Mouse (Mus musculus) myocyte (in vitro differentiated cells): ENCODE data around the gene Nsun2. TPM values are rescaled to one million over a fixed set of nuclear protein-coding genes. Genes with fewer than 3 reads are reported as not detected.

Source experiments
- H3K27me3 ChIP-seq: one replicate; pipeline ENCODE4 v1.6.1; 2011; ENCODE audit not compliant: control insufficient read depth, insufficient read depth, insufficient read length
- H3K36me3 ChIP-seq: one replicate; pipeline ENCODE4 v1.6.1; 2011; ENCODE audit not compliant: control insufficient read depth, insufficient read depth
- H3K4me2 ChIP-seq: one replicate; pipeline ENCODE4 v1.6.1; 2011; ENCODE audit warnings: low read depth, control low read depth
- H3K4me3 ChIP-seq: one replicate; pipeline ENCODE4 v1.5.1; 2011; ENCODE audit warnings: mild to moderate bottlenecking, control low read depth, moderate library complexity
- H3K79me2 ChIP-seq: one replicate; pipeline ENCODE4 v1.6.1; 2011; ENCODE audit not compliant: control insufficient read depth, insufficient read depth
- H3ac ChIP-seq: one replicate; pipeline ENCODE4 v1.6.1; 2011; ENCODE audit not compliant: control insufficient read depth, insufficient read length
- CEBPB ChIP-seq: IDR thresholded peaks from 2 replicates; pipeline ENCODE4 v1.6.1; 2011; ENCODE audit warnings: mild to moderate bottlenecking, moderate library complexity; ENCODE audit not compliant: poor library complexity, insufficient read depth, severe bottlenecking
- E2F4 ChIP-seq: IDR thresholded peaks from one replicate; pipeline ENCODE4 v1.6.1; 2011; ENCODE audit warnings: mild to moderate bottlenecking, control low read depth, moderate library complexity; ENCODE audit not compliant: insufficient read depth
- MAX ChIP-seq: IDR thresholded peaks from one replicate; pipeline ENCODE4 v1.6.1; 2011; ENCODE audit warnings: low read depth, mild to moderate bottlenecking, control low read depth
- MYOD1 ChIP-seq, 3 experiments: IDR thresholded peaks; one replicate each; pipeline ENCODE4 v1.6.1; 2011; ENCODE audit warnings: control low read depth in 2 of 3, low read depth in 2 of 3, mild to moderate bottlenecking in 2 of 3, moderate library complexity in 1 of 3; ENCODE audit not compliant: insufficient read length in 2 of 3, control insufficient read depth in 1 of 3
- MYOG ChIP-seq, 3 experiments: IDR thresholded peaks; one replicate each; pipeline ENCODE4 v1.6.1; 2011; ENCODE audit warnings: control low read depth in 2 of 3, low read depth in 2 of 3, mild to moderate bottlenecking in 2 of 3; ENCODE audit not compliant: insufficient read length in 2 of 3, control insufficient read depth in 1 of 3, insufficient read depth in 1 of 3
- POLR2A ChIP-seq: IDR thresholded peaks from one replicate; pipeline ENCODE4 v1.6.1; 2011; ENCODE audit warnings: low read depth, mild to moderate bottlenecking, control low read depth, moderate library complexity; ENCODE audit not compliant: insufficient read length
- POLR2AphosphoS2 ChIP-seq: IDR thresholded peaks from one replicate; pipeline ENCODE4 v1.6.1; 2011; ENCODE audit warnings: low read depth, control low read depth; ENCODE audit not compliant: insufficient read length
- REST ChIP-seq: IDR thresholded peaks from one replicate; pipeline ENCODE4 v1.6.1; 2011; ENCODE audit warnings: mild to moderate bottlenecking, control low read depth, moderate library complexity; ENCODE audit not compliant: insufficient read depth, insufficient read length
- SRF ChIP-seq: IDR thresholded peaks from one replicate; pipeline ENCODE4 v1.6.1; 2011; ENCODE audit warnings: low read depth; ENCODE audit not compliant: control insufficient read depth, insufficient read length
- TCF12 ChIP-seq: IDR thresholded peaks from one replicate; pipeline ENCODE4 v1.6.1; 2011; ENCODE audit warnings: mild to moderate bottlenecking, control low read depth; ENCODE audit not compliant: poor library complexity, insufficient read depth, severe bottlenecking
- TCF3 ChIP-seq: IDR thresholded peaks from one replicate; pipeline ENCODE4 v1.6.1; 2011; ENCODE audit warnings: low read depth, control low read depth; ENCODE audit not compliant: insufficient read length
- USF1 ChIP-seq: IDR thresholded peaks from one replicate; pipeline ENCODE4 v1.6.1; 2011; ENCODE audit warnings: low read depth, mild to moderate bottlenecking, control low read depth, moderate library complexity
- polyA plus RNA-seq: library from polyadenylated mRNA; unstranded; fragments of >200 nt; fragmentation: generic; extraction: Trizol; gene quantifications from one replicate; pipeline ENCODE4 v1.2.1, GENCODE M21; 2012; ENCODE audit warnings: missing spikeins

Gene Nsun2
- polyA plus RNA-seq, 1 experiment = 60.4 TPM

- TF ChIP-seq POLR2A (no peak), REST (no peak), MAX (no peak), TCF12 (no peak), E2F4 (no peak), CEBPB (no peak), MYOD1 (IDR thresholded peaks at IDR 0.05; ENCODE audit: control insufficient read depth in 1 of 3, insufficient read length in 2 of 3, low read depth in 2 of 3) (no peak), TCF3 (no peak), MYOG (IDR thresholded peaks at IDR 0.05; ENCODE audit: control insufficient read depth in 1 of 3, insufficient read depth in 1 of 3, insufficient read length in 2 of 3, low read depth in 2 of 3) (no peak), USF1 (no peak), POLR2AphosphoS2 (no peak), SRF (no peak)
- H3K27me3 ChIP-seq = no peaks in the 10 kb centered on the region
- H3K36me3 ChIP-seq = no peaks in the 10 kb centered on the region
- no peak overlapping the region for H3ac ChIP-seq
- H3K4me3 ChIP-seq = no peak overlapping the region
- H3K79me2 ChIP-seq = no peaks in the 10 kb centered on the region
- H3K4me2 ChIP-seq = no peak overlapping the region
Observed at GRCm38 (mm10) chr13:69592226-69592625, 58.7 kb downstream of the Nsun2 start.

- TF ChIP-seq USF1 (no peak), CEBPB (no peak), MYOD1 (IDR thresholded peaks at IDR 0.05; ENCODE audit: control insufficient read depth in 1 of 3, insufficient read length in 2 of 3, low read depth in 2 of 3) (peak in 2 of 3 experiments; percentile 54 to 59), MYOG (IDR thresholded peaks at IDR 0.05; ENCODE audit: control insufficient read depth in 1 of 3, insufficient read depth in 1 of 3, insufficient read length in 2 of 3, low read depth in 2 of 3) (peak in 2 of 3 experiments; percentile 30 to 75), SRF (no peak), POLR2A (no peak)
- H3K79me2 ChIP-seq = no peaks in the 10 kb centered on the region
- no peaks in the 10 kb centered on the region for H3K27me3 ChIP-seq
- H3K4me3 ChIP-seq = no peak overlapping the region
- no peaks in the 10 kb centered on the region for H3K36me3 ChIP-seq
- H3ac ChIP-seq = no peak overlapping the region
- H3K4me2 ChIP-seq = peak overlapping the region; percentile 35
Observed at GRCm38 (mm10) chr13:69593453-69593852, 59.9 kb downstream of the Nsun2 start.

GRCm38 (mm10) chr13:69594577-69595256, 61.2 kb downstream of the Nsun2 start:
- Histone ChIP-seq H3K27me3 (no peaks in the 10 kb centered on the region), H3K4me2 (peak overlapping the region; percentile 18), H3K4me3 (no peak overlapping the region), H3K79me2 (no peaks in the 10 kb centered on the region), H3K36me3 (no peaks in the 10 kb centered on the region), H3ac (no peak overlapping the region)
- TF ChIP-seq TCF3 (no peak), USF1 (no peak), MYOD1 (IDR thresholded peaks at IDR 0.05; ENCODE audit: control insufficient read depth in 1 of 3, insufficient read length in 2 of 3, low read depth in 2 of 3) (no peak), E2F4 (no peak), TCF12 (no peak), CEBPB (no peak), POLR2AphosphoS2 (no peak), MAX (no peak), MYOG (IDR thresholded peaks at IDR 0.05; ENCODE audit: control insufficient read depth in 1 of 3, insufficient read depth in 1 of 3, insufficient read length in 2 of 3, low read depth in 2 of 3) (no peak), POLR2A (no peak), REST (no peak), SRF (no peak)

- Histone ChIP-seq H3K79me2 (no peaks in the 10 kb centered on the region), H3K4me3 (no peak overlapping the region), H3ac (no peak overlapping the region), H3K4me2 (no peak overlapping the region), H3K36me3 (no peaks in the 10 kb centered on the region), H3K27me3 (no peaks in the 10 kb centered on the region)
- TF ChIP-seq USF1 (no peak), TCF12 (no peak), MYOD1 (IDR thresholded peaks at IDR 0.05; ENCODE audit: control insufficient read depth in 1 of 3, insufficient read length in 2 of 3, low read depth in 2 of 3) (no peak), MYOG (IDR thresholded peaks at IDR 0.05; ENCODE audit: control insufficient read depth in 1 of 3, insufficient read depth in 1 of 3, insufficient read length in 2 of 3, low read depth in 2 of 3) (no peak), MAX (no peak), SRF (no peak), REST (no peak), POLR2A (no peak), POLR2AphosphoS2 (no peak), E2F4 (no peak), CEBPB (no peak), TCF3 (no peak)
Observed at GRCm38 (mm10) chr13:69595911-69596310, 62.4 kb downstream of the Nsun2 start.
